Mouse (Mus musculus): Measurements from ENCODE around the gene Eva1b. TPM values are rescaled to one million over a fixed set of nuclear protein-coding genes. Genes with fewer than 3 reads are reported as not detected.
A peak's percentile ranks its signal among the peaks of the same experiment; 100 is the strongest.

Eva1b gene
- total RNA-seq, 4 experiments from 2014 or later = 7.3 to 12.4 (median 9.0) TPM

DNA sequence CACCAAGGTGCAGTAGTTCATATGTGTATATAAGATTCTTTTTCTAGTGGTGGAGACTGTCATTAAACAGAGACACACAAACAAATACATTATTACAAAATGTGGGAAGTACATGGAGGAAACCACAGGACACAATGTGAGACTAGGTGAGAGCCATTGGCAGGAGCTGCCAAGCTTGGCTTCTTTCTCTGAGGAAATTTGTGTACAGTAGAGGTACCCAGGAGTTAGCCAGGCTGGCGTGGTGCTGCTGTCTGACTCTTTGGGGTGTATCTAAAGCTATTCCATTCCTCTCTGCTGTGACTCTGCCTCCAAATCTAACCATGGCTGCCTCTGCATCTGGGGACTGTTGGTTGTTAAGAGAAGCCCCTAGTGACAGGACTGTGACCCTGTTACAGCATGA, 28.5 kb upstream of the Eva1b start:
- no peak for DNase-seq (ENCODE audit: low spot score)

DNA sequence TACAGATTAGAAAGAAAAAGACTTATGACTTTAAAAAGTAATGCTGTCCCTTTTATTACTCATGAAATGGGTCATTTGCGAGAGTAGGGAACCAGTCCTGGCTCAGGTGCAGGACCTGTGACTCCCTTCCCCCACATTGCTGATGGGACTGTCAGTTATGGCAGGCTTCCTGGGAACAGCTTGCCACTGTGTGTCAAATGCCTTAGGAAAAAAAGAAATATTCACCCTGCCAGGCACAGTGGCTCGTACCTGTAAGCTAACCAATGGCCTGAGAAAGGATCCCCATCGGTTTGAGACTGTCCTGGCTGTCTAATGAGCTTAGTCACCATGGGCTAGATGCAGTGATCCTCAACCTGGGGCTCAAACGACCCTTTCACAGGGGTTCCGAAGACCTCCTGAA, 27.5 kb upstream of the Eva1b start:
- no peak for DNase-seq (ENCODE audit: low spot score)

DNA sequence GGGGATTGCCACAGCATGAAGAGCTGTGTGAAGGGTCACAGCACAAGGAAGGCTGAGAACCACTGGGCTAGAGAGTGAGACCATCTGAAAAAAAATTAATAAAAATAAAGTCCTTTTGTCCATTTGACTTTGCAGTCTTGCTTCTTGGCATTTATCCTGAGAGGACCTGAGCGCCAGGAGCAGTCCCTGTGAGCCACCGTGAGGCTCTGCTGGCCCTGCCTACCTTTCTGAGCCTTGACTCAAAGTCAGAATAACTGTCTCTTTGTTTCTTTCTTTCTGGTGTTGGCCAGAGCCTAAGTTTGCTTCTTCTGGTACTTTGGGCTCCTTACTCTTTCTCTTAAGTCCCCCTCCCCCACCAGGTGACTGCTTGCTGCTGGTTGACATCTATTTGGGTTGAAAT, 27.0 kb upstream of the Eva1b start:
- DNase-seq (ENCODE audit: low spot score) = no peak

DNA sequence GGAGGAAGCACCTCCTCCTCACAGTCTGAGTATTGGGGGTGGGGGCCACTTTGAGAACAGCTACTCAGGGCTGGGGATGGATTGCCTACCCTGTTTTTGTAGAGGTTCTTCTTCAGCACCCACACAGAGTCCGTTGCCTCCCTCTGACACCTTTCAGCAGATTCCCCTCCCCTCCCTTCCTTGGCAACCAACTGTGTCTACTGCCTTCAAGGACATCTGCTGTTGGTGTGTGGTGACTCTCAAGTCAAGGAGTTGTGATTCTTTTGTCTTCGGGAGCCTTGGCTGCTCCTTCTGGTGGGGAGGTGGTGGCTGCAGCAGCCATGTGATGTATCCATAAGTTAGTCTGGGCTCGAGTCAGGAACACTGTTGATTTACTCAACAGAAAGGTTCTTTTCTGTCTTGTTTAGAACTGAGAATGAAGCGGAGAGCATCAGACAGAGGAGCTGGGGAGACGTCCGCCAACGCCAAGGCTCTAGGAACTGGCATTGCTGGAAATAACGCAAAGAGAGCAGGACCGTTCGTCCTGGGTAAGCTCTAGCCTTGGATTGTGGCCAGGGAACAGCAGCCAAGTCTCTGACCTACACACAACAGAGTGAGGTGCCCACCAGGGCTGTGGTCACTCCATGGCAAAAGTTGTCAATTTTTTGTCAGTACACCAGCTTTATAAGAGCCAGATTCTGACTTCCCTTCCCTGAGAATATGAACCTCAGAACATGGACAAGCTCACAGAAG, 24.1 kb upstream of the Eva1b start:
- no peak for DNase-seq (ENCODE audit: low spot score)

DNA sequence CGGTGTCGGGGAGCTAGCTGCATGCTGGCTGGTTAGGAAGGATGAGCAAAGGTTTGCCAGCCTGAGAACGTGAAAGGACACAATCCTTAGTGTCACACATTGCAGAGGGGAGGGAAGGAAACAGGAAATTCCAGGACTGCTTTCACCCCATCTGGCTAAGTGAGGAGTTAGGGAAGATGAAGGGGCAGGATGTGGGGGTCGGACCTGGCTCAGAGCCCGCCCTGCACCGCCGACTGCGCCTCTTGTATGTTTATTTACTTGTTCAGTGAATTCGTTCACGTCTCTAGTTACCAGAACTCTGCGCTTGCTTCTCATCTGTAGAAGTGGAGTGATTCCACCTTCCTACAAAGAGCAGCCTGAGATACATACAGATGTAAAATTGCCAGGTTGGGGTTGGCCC, 17.0 kb upstream of the Eva1b start:
- DNase-seq (ENCODE audit: low spot score) = no peak

DNA sequence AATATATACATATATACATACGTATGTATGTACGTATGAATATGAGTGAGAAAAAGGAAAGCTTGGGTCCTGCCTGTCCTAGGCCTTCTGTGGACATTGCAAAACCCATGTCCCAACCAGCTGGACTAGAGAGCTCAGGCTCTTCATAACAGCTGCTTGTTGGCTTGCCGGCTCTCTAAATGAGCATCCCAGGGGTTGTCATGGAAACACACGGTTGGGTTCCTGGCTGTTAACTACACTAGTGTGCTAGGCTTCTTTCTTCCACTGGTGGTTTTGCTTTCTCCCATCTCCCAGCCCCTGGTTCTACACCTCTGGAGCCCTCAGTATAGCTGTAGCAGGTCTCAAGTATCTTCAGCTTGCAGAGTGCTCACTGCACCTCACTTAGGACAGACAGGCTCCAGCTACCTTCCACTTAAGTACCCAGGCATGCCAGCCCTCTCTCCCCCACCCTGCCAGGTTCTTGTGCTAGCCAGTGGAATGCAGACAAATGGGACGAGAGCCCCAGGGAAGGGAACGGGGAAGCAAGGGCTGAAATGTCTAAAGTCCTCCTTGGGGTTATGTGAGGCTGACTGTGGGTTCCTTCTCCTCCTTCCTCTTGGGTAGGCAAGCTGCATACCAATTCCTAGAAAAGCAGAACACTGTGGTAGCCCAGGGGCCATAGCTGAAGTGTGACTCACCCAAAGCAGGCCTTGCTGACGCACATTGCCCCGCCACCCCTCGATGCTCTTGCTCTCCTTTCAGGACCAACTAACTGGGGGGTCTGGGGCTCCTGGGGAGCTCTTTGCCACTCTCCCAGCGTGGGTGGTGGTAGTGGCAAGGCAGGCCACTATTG, 16.0 kb upstream of the Eva1b start:
- peak; percentile 41 for DNase-seq (ENCODE audit: low spot score)

DNA sequence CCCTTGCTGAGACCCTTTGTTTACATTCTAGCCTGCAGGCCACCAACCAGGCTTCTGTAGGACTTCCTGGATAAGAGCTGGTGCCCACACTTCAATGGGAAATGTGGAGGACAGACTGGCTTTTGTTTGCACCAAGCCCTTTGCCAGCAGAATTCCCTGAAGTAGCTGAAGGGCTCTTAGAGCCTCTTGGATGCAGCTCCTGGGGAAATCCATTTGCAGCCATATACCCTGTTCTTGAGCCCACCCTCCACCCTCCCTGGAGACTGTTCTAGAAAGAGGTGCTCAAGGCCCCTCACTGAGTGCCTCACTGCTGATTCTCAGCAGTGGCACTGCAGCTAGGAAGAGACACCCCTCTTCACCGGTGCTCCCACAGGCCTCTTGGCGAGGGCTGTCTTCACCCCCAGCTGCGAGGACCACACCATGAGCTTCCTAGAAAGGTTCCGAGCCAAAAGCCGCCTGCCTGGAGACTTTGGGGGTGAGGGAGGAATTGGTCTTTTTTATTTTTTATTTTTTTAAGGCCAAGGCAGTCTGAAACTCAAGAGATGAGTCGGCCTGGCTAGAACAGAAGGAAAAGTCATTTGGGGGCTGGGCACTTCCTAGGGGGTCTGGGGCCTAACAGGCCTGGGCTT, 14.8 kb upstream of the Eva1b start:
- no peak for DNase-seq (ENCODE audit: low spot score)

DNA sequence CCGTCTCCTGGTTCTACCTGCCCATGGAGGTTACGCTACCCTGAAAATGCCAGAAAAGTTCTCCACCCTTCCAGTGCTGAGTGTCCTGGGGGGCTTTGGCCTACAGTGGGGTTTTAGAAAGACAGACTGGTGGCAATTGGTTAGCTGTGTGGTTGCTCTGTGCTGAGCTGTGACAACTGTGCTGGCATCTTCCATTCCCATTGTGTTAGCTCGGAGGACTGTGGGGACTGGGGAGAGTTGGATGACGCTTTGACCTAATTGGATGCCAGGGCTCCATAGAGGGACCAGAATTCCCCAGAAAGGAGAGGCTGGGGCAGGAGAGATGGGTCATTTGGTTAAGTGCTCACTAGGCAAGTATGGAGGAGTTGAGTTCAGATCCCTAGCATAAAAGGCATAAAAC, 13.3 kb upstream of the Eva1b start:
- no peak for DNase-seq (ENCODE audit: low spot score)

DNA sequence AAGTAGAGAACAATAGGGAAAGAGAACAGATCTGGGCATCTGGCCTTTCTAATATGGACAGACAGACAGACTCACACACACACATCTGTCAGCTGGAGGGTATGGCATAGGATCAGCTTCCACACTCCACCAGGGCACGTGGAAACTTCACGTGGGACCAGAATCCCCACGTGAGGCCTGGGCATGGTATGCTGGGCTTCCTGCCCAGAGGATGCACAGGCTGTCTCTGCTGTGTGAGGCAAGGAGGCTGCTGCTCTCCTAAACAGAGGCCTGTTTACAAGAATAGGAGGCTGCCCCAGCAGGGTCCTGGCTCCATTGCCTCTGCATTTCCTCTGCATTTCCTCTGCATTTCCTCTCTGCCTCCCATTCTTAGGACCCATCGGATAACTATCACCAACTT, 12.9 kb upstream of the Eva1b start:
- no peak for DNase-seq (ENCODE audit: low spot score)

DNA sequence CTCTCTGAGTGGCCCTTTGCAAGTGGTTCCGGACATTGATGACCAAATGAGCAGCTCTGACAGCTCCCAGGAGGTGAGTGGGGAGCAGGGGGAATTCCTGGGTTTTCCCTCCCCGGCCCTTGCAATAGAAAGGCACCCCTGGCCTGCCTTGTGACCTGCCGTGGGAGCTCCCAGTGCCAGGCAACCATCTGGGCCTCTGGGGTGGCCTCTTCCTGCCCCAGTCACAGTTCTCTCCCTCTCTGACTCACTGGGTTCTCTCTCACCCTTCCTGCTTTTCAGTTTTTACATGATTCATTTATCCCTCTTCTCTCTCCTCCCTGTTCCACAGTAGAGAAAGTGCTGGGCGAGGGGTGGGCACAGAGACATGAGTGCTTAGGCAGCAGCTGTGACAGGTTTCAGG, 9.8 kb upstream of the Eva1b start:
- DNase-seq (ENCODE audit: low spot score) = no peak

DNA sequence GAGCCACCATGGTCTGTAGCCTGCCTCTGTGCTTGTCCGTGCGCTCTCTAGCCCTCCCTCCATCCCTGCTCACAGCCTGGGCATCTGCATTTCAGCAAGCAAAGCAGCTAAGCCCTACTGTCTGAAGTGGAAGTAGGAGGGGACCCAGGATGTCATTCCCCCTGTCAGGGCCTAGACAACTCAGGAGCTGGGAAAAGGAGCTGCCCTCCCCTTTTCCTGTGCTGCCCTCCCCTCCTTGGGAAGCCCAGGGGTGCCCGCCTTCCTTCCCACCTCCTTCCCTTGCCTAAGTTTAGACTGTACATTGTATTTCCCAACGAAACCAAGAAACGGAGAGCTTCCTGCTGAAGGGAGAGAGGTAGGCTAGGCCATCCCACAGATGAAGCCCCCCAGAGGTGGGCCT, 6.5 kb upstream of the Eva1b start:
- no peak for DNase-seq (ENCODE audit: low spot score)

DNA sequence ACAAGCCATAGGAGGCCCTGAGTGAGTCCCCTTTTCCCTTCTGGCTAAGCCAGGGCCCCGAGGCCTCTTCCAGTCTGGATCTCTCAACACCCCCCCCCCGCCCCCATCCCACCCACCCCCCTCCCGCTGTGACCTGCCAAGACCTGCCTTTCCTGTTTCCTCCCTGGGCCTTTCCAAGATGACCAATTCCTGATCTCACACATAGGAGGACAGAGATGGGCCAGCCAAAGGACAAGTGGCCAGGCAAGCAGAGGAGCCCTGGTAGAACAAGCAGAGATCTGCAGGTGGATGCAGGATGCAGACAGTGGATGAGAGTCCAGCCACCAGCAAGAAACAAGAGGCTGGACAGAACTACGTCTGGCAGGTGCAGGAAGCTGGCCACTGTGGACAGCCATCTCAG, 2.1 kb upstream of the Eva1b start:
- peak; percentile 42 for DNase-seq (ENCODE audit: low spot score)

DNA sequence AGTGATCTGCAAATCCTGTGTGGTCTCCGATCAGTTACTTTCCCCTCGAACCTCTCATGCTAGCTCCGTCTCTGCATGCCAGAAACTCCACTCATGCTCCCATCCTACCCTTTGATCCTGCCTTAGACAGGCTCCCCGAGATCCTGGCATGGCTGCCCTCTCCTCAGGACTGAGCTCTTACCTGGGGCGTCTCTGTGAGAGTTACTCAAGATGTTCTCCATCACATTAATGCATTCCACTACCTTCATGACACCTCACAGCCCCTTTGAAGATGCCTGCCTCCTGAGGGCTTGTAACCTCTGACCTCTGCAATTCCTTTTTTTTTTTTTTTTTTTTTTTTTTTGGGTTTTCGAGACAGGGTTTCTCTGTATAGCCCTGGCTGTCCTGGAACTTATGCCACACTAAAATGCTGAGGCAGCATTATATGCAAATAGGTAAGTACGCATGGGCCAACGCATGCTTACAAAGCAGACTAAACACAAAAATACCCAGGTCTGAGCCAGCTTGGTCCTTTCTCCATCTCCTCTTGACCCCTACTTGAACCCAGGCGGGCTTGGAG, 491 bp upstream of the Eva1b start:
- DNase-seq (ENCODE audit: low spot score) = no peak

DNA sequence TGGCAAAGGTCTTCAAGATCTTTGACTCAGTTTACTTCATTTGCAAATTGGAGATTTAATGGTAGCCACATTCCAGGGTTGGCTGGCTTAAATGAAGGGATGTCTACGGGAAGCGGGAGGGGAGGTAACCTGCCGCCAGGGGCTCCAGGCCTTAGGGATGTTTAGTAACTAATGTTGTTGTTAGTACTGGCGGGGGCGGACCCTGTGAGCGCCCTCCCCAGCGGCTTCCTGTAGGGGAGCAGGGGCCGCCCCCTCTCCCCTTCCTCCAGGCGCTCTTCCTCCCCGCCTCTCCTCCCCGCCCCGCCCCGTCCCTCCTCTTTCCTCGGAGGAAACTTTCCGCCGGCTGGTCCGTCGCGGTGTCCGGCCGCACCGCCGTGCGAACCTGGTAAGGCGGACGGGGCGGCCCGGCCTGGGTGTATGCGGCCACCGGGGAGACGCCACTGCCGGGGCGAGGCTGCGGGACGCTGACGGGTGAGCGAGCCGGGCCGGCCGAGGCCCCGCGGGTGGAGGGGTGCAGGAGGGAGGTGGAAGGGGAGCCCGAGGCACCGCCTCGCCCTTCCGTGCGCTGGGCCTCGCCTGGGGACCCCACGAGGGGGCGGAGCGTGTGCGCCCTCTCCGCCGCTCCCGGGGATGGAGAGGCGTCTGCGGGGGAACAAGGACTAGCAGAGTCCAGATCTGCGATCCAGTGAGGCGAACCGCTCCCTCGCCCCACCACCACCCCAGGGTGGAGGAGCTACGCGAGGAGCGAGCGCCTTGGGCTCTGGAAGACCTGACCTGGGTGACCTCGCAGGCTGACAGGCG, 817 bp downstream of the Eva1b start:
- DNase-seq (ENCODE audit: low spot score) = peak; percentile 69

DNA sequence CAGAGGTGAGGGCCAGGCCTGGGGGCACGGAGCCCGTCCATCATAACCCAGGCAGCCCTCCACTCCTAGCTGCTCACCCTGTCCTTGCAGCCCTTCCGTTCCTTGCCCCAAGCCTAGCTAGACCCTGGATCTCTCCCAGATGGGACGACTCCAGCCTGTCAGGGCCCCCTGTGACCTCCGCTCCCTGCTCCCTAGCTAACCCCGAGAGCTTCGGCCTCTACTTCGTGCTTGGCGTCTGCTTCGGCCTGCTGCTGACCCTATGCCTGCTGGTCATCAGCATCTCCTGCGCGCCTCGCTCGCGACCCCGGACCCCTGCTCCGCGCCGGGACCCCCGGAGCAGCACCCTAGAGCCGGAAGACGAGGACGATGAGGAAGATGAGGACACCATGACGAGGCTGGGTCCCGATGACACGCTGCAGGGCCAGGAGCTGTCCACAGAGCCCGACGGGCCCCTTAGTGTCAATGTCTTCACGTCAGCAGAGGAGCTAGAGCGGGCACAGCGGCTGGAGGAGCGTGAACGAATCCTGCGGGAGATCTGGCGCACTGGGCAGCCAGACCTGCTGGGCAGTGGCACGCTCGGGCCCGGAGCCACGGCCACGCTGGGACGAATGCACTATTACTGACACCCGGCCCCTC, 1.6 kb downstream of the Eva1b start:
- peak; percentile 31 for DNase-seq (ENCODE audit: low spot score)

DNA sequence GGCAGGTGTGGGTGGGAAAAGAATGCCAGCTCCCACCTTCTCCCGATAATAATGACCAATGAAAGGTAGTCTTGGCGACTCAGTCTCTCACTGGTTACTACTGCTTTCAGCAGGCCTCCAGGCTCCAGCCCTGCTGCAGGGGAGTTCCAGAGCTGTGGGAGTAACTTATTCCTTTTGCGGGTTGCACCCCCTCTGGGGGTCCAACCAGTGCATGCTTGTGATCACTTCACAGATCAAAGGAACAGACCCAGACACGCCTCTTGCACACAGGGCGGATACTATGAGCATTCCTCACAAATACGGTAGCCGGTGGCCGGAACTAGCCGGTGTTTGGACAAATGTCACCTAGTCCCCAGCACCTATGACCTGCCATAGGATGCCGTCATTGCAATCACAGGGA, 2.3 kb downstream of the Eva1b start:
- DNase-seq (ENCODE audit: low spot score) = no peak

DNA sequence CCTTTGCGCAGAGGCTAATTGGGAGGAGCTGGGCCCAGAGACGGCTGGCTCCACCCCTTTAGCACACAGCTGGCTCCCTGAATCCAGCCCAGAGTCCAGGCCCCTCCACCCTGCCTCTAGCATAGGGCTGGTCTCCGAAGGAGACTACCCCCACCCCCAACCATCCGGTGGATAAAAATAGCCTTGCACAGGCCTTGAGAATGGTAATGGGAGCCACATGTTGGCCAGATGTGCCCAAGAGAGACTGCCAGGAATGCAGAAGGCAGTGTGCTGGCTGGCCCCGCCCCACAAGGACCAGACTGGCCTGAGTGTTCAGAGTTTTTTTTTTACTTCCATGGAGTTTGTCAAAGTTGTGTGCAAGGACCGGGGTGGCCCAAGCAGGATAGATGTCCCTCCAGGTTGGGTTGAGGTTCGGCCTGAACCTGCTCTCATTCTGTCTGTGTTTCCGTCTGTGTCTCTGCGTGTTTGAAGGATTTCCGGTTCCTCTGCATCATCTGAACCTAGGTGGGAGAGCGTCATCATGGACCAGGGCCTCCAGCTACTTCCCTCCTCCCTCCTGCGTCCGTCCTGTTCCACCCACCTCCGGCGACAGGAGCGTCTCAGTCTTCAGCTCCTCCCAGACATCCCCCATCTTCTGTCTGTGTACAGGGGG, 2.9 kb downstream of the Eva1b start:
- DNase-seq (ENCODE audit: low spot score) = peak; percentile 83

DNA sequence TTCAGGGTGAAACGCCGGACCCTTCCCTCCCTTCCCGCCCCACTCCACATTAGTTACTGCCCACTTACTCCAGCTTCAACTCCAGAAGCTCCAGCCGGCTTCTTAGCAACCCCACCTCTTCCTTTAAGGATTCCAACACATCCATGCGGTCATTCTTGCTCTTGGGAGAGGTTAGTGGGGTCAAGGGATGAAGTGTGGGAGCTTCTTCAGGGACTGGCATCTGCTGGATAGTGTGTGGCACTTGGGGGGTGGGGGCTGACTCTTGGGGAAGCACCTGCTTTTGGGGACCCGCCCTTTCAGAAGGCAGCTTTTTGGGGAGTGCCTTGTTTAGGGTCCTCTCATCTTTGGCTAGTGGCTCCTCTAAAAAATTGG, 3.4 kb downstream of the Eva1b start:
- no peak for DNase-seq (ENCODE audit: low spot score)

DNA sequence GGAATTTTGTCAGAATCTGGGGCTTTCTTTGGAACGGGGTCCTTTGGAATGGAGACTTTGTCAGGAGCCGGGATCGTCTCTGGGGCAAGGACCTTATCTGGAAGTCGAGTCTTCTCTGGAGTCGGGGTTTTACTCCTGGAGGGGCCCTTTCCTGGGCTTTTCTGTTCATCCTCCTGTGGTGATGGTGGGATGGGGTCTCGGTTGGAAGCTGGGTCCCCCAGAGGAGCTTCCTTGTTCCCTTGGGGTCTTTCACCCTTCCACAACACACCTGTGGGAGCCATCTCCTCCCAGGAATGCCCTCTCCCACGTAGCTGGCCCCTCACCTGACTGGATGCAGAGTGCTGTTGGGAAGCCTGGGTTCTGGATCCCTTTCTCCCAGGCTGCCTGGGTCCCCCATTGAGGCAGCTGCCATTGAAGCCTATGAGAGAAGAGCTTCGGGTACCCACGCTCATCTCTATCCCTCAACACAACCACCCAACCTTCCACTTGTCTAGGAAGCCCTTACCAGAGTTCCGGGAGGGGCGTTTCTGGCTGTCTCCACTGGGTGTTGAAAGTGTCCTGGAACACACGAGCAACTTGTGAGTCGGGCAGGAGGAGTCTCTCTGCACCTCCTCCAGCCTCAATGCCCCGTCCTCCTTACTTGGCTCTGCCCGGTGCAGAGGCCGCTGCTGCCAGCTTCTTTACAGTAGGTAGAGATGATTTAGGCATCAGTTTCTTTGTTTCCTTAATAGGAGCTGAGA, 4.3 kb downstream of the Eva1b start:
- no peak for DNase-seq (ENCODE audit: low spot score)

DNA sequence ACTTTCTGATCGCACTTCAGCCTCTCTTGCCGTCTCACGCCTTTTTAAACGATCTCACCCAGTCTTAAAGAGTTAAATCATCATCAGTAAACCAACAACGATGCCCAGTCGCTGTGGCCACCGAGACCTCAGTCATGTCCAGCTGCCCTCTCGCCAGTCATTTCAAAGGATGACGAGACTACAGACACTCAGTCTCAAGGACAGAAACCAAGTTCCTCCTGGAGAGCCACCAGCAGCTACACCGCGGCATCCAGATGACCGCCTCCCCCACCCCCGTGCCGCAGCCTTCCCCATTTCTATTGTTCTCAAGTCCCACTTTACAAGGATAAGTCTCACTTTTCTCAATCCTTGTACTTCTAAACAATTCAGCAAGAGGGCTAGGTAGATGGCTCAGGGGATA, 5.3 kb downstream of the Eva1b start:
- DNase-seq (ENCODE audit: low spot score) = no peak

All from heart, adult 8-10 months (tissue).